Mouse (Mus musculus): ENCODE measurements at regions not wholly inside any gene's neighbourhood (a gene's known extent, or its start where the extent isn't known, plus 50 kb on each side); places are given as distances from the start of the nearest gene placed in this dataset.

- no peak for DNase-seq (ENCODE audit: low spot score in 2 of 2)
These were observed 479.1 kb upstream of the Marcks start for GRCm38 (mm10) chr10:37617708-37618300.

GRCm38 (mm10) chr10:37615926-37616691 lies 477.4 kb upstream of the Marcks start:
- no peak for DNase-seq (ENCODE audit: low spot score in 2 of 2)

GRCm38 (mm10) chr10:37613936-37614335 lies 475.2 kb upstream of the Marcks start:
- no peak for DNase-seq (ENCODE audit: low spot score in 2 of 2)

- no peak for DNase-seq (ENCODE audit: low spot score in 2 of 2)
These were observed 464.8 kb upstream of the Marcks start for GRCm38 (mm10) chr10:37603529-37603928.

GRCm38 (mm10) chr10:37602936-37603335 lies 464.2 kb upstream of the Marcks start:
- DNase-seq (ENCODE audit: low spot score in 2 of 2) = no peak

GRCm38 (mm10) chr10:37589889-37590288 lies 451.2 kb upstream of the Marcks start:
- DNase-seq (ENCODE audit: low spot score in 2 of 2) = no peak

- no peak for DNase-seq (ENCODE audit: low spot score in 2 of 2)
These were observed 450.3 kb upstream of the Marcks start for GRCm38 (mm10) chr10:37589009-37589408.

GRCm38 (mm10) chr10:37571171-37571570 lies 432.5 kb upstream of the Marcks start:
- no peak for DNase-seq (ENCODE audit: low spot score in 2 of 2)

- no peak for DNase-seq (ENCODE audit: low spot score in 2 of 2)
These were observed 423.0 kb upstream of the Marcks start for GRCm38 (mm10) chr10:37561705-37562104.

GRCm38 (mm10) chr10:37549446-37549845 lies 410.7 kb upstream of the Marcks start:
- no peak for DNase-seq (ENCODE audit: low spot score in 2 of 2)

- no peak for DNase-seq (ENCODE audit: low spot score in 2 of 2)
These were observed 402.0 kb upstream of the Marcks start for GRCm38 (mm10) chr10:37540703-37541102.

- DNase-seq (ENCODE audit: low spot score in 2 of 2) = no peak
These were observed 367.4 kb upstream of the Marcks start for GRCm38 (mm10) chr10:37505966-37506615.

- no peak for DNase-seq (ENCODE audit: low spot score in 2 of 2)
These were observed 365.7 kb upstream of the Marcks start for GRCm38 (mm10) chr10:37504468-37504867.

- DNase-seq (ENCODE audit: low spot score in 2 of 2) = no peak
These were observed 363.8 kb upstream of the Marcks start for GRCm38 (mm10) chr10:37502505-37502904.

- no peak for DNase-seq (ENCODE audit: low spot score in 2 of 2)
These were observed 362.3 kb upstream of the Marcks start for GRCm38 (mm10) chr10:37501043-37501442.

- DNase-seq (ENCODE audit: low spot score in 2 of 2) = no peak
These were observed 356.7 kb upstream of the Marcks start for GRCm38 (mm10) chr10:37495467-37495866.

- DNase-seq (ENCODE audit: low spot score in 2 of 2) = no peak
These were observed 355.9 kb upstream of the Marcks start for GRCm38 (mm10) chr10:37494552-37495166.

GRCm38 (mm10) chr10:37494098-37494497 lies 355.4 kb upstream of the Marcks start:
- no peak for DNase-seq (ENCODE audit: low spot score in 2 of 2)

- DNase-seq (ENCODE audit: low spot score in 2 of 2) = no peak
These were observed 345.7 kb upstream of the Marcks start for GRCm38 (mm10) chr10:37484311-37485023.

GRCm38 (mm10) chr10:37483521-37483920 lies 344.8 kb upstream of the Marcks start:
- no peak for DNase-seq (ENCODE audit: low spot score in 2 of 2)

- no peak for DNase-seq (ENCODE audit: low spot score in 2 of 2)
These were observed 343.2 kb upstream of the Marcks start for GRCm38 (mm10) chr10:37481879-37482278.

Measured in layer of hippocampus, adult 18-20 months (tissue).